Mouse (Mus musculus) embryo, embryonic 11 days (tissue): Measurements from ENCODE around the gene Dmap1.

ENCODE experiments used
- DNase-seq: peaks from one replicate; pipeline ENCODE4 v3.0.0-alpha.2; 2015

Dmap1 gene

GRCm38 (mm10) chr4:117655500-117655863 lies 26.6 kb downstream of the Dmap1 start:
- DNase-seq = peak; percentile 71

GRCm38 (mm10) chr4:117654703-117655499 lies 27.2 kb downstream of the Dmap1 start:
- DNase-seq = no peak

GRCm38 (mm10) chr4:117654016-117654702 lies 27.9 kb downstream of the Dmap1 start:
- DNase-seq = peak; percentile 57

GRCm38 (mm10) chr4:117652727-117653126 lies 29.3 kb downstream of the Dmap1 start:
- DNase-seq = no peak

- peak; percentile 66 for DNase-seq
Measured at GRCm38 (mm10) chr4:117651626-117652101, 30.4 kb downstream of the Dmap1 start.

GRCm38 (mm10) chr4:117646926-117647755 lies 34.9 kb downstream of the Dmap1 start:
- no peak for DNase-seq

- no peak for DNase-seq
Measured at GRCm38 (mm10) chr4:117646496-117646895, 35.6 kb downstream of the Dmap1 start.

- no peak for DNase-seq
Measured at GRCm38 (mm10) chr4:117645859-117646258, 36.2 kb downstream of the Dmap1 start.

- no peak for DNase-seq
Measured at GRCm38 (mm10) chr4:117645031-117645435, 37.0 kb downstream of the Dmap1 start.

- no peak for DNase-seq
Measured at GRCm38 (mm10) chr4:117641804-117642203, 40.3 kb downstream of the Dmap1 start.

GRCm38 (mm10) chr4:117640925-117641703 lies 41.0 kb downstream of the Dmap1 start:
- no peak for DNase-seq

- DNase-seq = no peak
Measured at GRCm38 (mm10) chr4:117636891-117637613, 45.0 kb downstream of the Dmap1 start.

- no peak for DNase-seq
Measured at GRCm38 (mm10) chr4:117636152-117636551, 45.9 kb downstream of the Dmap1 start.

- no peak for DNase-seq
Measured at GRCm38 (mm10) chr4:117634642-117635041, 47.4 kb downstream of the Dmap1 start.

GRCm38 (mm10) chr4:117633527-117633926 lies 48.5 kb downstream of the Dmap1 start:
- DNase-seq = no peak

GRCm38 (mm10) chr4:117630053-117630670 lies 51.9 kb downstream of the Dmap1 start:
- DNase-seq = no peak

- no peak for DNase-seq
Measured at GRCm38 (mm10) chr4:117628464-117628863, 53.6 kb downstream of the Dmap1 start.
